Mouse (Mus musculus) MEL (cell line): Measurements from ENCODE around the gene Zfp668.

Experiments
- EP300 ChIP-seq, 2 experiments: IDR thresholded peaks; 2 replicates each; pipeline ENCODE4 v1.6.1; 2011; ENCODE audit warnings: improper control_type of control experiment in 2 of 2, low read length in 2 of 2, low read depth in 1 of 2, mild to moderate bottlenecking in 1 of 2
- POLR2A ChIP-seq, 2 experiments: IDR thresholded peaks; 2 replicates each; pipeline ENCODE4 v1.6.1; 2011 to 2012; ENCODE audit warnings: low read length in 2 of 2, mild to moderate bottlenecking in 2 of 2, control low read depth in 1 of 2, improper control_type of control experiment in 1 of 2, low read depth in 1 of 2, moderate library complexity in 1 of 2; ENCODE audit not compliant: control insufficient read depth in 1 of 2, insufficient read depth in 1 of 2, poor library complexity in 1 of 2

GRCm38 (mm10) chr7:127890798-127891197 is 14.2 kb upstream of the Zfp668 start, which contains the start of gene Prss53:
- TF ChIP-seq EP300 (IDR thresholded peaks at IDR 0.05; ENCODE audit: low read depth in 1 of 2, low read length in 2 of 2) = no peak
- no peak; a peak in 1 of 4 replicates for TF ChIP-seq POLR2A (IDR thresholded peaks at IDR 0.05; ENCODE audit: control insufficient read depth in 1 of 2, insufficient read depth in 1 of 2, low read depth in 1 of 2, low read length in 2 of 2, poor library complexity in 1 of 2)
